20 mouse cellular contexts compared by ENCODE assay signal in genomic region chr15:5273981-5274380, GRCm38 (mm10). TPM values are rescaled to one million over a fixed set of nuclear protein-coding genes. Genes with fewer than 3 reads are reported as not detected.
DNase-seq lines count a peak whose midpoint lies in the region; ATAC-seq lines count a peak whose summit lies in the region.
"Had no signal": no experiment of that assay in that cellular context is flagged by ENCODE, and none has a peak within 500 bp of the region (broad histone marks: within the 10 kb centered on the region; RNA-seq: fewer than 3 reads in every experiment).

No protein-coding gene starts in this region.

- WGBS in intestine, embryonic 15.5 days: 86% methylated on average over 1 of the region's 1 CpGs

- ATAC-seq in common myeloid progenitor, adult 5-6 weeks (replicated peaks; ENCODE audit: low read depth, poor library complexity, severe bottlenecking): peak; percentile 47; the same call in 1 of the 2 replicates
- no peak for ATAC-seq in intestine, embryonic 15.5 days
- ATAC-seq: forebrain, embryonic 14.5 days had no signal

- H3K27me3 ChIP-seq in intestine, embryonic 15.5 days (replicated peaks): no peaks in the 10 kb centered on the region
- H3K27me3 ChIP-seq: embryonic facial prominence, embryonic 15.5 days; heart, embryonic 13.5 days; hindbrain, embryonic 15.5 days had no signal

- no peaks in the 10 kb centered on the region for H3K9me3 ChIP-seq in intestine, embryonic 15.5 days
- H3K9me3 ChIP-seq: embryonic facial prominence, embryonic 15.5 days; G1E; hindbrain, embryonic 15.5 days had no signal

- no peak overlapping the region for H3K4me2 ChIP-seq in intestine, embryonic 15.5 days (replicated peaks)
- H3K4me2 ChIP-seq: embryonic facial prominence, embryonic 15.5 days; heart, embryonic 13.5 days; hindbrain, embryonic 15.5 days had no signal

- H3K4me3 ChIP-seq in intestine, embryonic 15.5 days (replicated peaks): no peak overlapping the region
- H3K4me3 ChIP-seq: embryonic facial prominence, embryonic 15.5 days; erythroblast, embryonic 14.5 days; forebrain, embryonic 10.5 days; heart, embryonic 13.5 days; hindbrain, embryonic 15.5 days had no signal

- no peaks in the 10 kb centered on the region for H3K4me1 ChIP-seq in intestine, embryonic 15.5 days (replicated peaks)
- H3K4me1 ChIP-seq: embryonic facial prominence, embryonic 15.5 days; forebrain, embryonic 10.5 days; heart, embryonic 13.5 days; hindbrain, embryonic 15.5 days had no signal

- peak; percentile 26 for DNase-seq in naive thymus-derived CD4-positive, alpha-beta T cell, adult 2 months (ENCODE audit: low read depth)
- peak; percentile 43 to 50 for DNase-seq in thymus, postnatal 10 days (ENCODE audit: low spot score in 2 of 2)
- peak; percentile 76 for DNase-seq in thymus, postnatal 4 days
- DNase-seq in layer of hippocampus, adult 11-12 months (ENCODE audit: low spot score): no peak
- DNase-seq in gastrocnemius, postnatal 25 days: no peak
- DNase-seq: adrenal gland, postnatal 10 days; cerebellum, adult 2 months; cerebellum, postnatal 10 days; embryo, embryonic 11 days; gastrocnemius, postnatal 14 days; heart, postnatal 36 days had no signal

- H3K9ac ChIP-seq in intestine, embryonic 15.5 days: no peak overlapping the region
- H3K9ac ChIP-seq: embryonic facial prominence, embryonic 15.5 days; heart, embryonic 13.5 days; hindbrain, embryonic 15.5 days had no signal

- no peak overlapping the region for H3K27ac ChIP-seq in intestine, embryonic 15.5 days
- H3K27ac ChIP-seq: embryonic facial prominence, embryonic 15.5 days; forebrain, embryonic 10.5 days; heart, embryonic 13.5 days; hindbrain, embryonic 15.5 days had no signal

- H3K36me3 ChIP-seq in intestine, embryonic 15.5 days: no peaks in the 10 kb centered on the region
- H3K36me3 ChIP-seq: embryonic facial prominence, embryonic 15.5 days; forebrain, embryonic 10.5 days; G1E; heart, embryonic 13.5 days; hindbrain, embryonic 15.5 days had no signal

RNA-seq across cellular contexts. Expression of gene Ptger4, which starts 30.0 kb away (rescaled TPM):
- 8.3 and 10.3 TPM in 2 replicates for total RNA-seq in common myeloid progenitor, adult 5-6 weeks (2017)
- total RNA-seq in gastrocnemius, postnatal 25 days (2021): 1 to 10 TPM in 1 of 2 experiments, under 1 TPM in 1; 0.49 to 1.9 TPM
- polyA plus RNA-seq in intestine, embryonic 15.5 days (2015; fragmentation: Nextera tagmentation; extraction: Ambion mirVana): 5.0 and 5.4 TPM in 2 replicates

Comparison
In these comparisons a context has a peak if more than half of its experiments do, and no peak if none do; other contexts are left out.
1. DNase-seq: peak in naive thymus-derived CD4-positive, alpha-beta T cell, adult 2 months (single experiment), thymus, postnatal 10 days (2 of 2) and thymus, postnatal 4 days (single experiment); none in layer of hippocampus, adult 11-12 months (single experiment) and gastrocnemius, postnatal 25 days (single experiment).